Mouse (Mus musculus) liver, postnatal 0 days (tissue): Measurements from ENCODE around the gene Tapbp.

ENCODE experiments used
- CTCF ChIP-seq: sonication (generic); IDR thresholded peaks from 2 replicates; pipeline ENCODE4 v1.5.1; 2016; ENCODE audit warnings: antibody characterized with exemption, low read depth
- EP300 ChIP-seq: IDR thresholded peaks from 2 replicates; pipeline ENCODE4 v1.6.1; 2016; ENCODE audit warnings: antibody characterized with exemption, low read depth, mild to moderate bottlenecking

DNA sequence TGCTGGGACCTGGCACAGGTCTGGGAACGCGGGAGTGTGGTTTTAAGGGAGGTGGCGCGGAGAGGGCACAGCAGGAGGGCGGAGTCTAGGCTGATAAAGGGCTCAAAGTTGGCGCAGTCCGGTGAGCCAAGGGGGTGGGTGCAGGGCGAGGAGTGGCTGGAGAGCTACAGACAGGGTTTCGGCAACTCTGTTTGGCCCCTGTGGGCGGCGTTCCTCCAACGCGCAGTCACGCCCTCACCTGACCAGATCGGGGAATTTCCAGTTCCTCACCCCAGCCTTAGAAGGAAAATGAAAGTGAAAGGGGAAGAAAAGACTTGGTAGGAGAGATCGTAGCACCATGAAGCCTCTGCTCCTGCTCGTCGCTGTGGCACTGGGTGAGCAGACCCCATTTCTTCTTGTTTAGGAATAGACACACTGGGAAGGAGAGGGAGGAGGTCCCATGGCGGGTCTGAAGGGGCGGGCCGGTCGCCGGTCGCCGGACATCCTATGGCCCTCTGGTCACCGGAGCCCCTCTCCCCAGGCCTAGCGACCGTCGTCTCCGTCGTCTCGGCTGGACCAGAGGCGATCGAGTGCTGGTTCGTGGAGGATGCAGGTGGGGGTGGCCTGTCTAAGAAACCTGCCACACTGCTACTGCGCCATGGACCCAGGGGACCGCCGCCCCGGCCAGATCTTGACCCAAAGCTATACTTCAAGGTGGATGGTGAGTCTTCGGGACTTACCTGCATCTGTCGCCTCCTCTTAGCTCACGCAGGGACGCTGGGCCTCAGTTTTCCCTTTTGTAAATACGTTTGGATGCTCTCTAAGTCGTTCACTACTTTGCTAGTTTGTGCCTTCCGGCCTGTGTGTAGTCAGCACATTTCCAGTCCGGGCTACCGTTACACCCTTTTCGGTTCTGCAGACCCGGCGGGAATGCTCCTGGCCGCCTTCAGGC is 3.9 kb downstream of the Tapbp start:
- TF ChIP-seq CTCF, result peak; percentile 65
- TF ChIP-seq EP300, result 0 out of 2 replicates have a peak, but pooled peaks have one; percentile 30
